Mouse (Mus musculus) embryonic stem cell, embryonic (primary cell): ENCODE measurements at regions not wholly inside any gene's neighbourhood (a gene's known extent, or its start where the extent isn't known, plus 50 kb on each side); places are given as distances from the start of the nearest gene placed in this dataset.

Experiments used
- CTCF ChIA-PET, 4 experiments: fragments of 300-600 bp in 2 of 4; fragments of 350-600 bp in 2 of 4; sonication (Branson Sonifier 250); formaldehyde crosslinking; loops; one replicate each; lab custom pipeline; 2022; ENCODE audit warnings: inconsistent platforms in 2 of 4; lab: Charles Lee
- POLR2A ChIA-PET, 4 experiments: fragments of 300-600 bp in 2 of 4; fragments of 350-600 bp in 2 of 4; sonication (Branson Sonifier 250); formaldehyde crosslinking; loops; one replicate each; lab custom pipeline; 2022; ENCODE audit warnings: antibody characterized with exemption in 4 of 4, inconsistent platforms in 1 of 4; lab: Charles Lee

DNA sequence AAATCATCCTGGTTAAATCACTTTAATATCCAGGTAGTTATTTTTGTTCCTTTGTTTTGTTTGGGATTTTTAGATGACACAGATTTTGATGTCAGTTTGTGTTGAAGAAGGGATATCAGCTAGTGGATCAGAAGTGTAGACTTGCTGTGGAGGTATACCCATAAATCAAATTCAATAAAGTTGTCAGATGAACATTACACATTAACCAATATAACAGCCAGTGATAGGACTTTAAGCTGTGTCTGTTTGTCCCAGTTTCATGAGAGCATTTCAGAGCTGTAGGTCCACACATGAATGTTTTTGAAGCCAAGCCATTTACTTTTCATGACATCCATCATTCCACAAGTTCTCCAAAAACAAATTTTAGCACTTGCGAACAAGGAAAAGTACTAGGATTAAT is 1037.7 kb upstream of the Cited2 start:
- ChIA-PET CTCF (no interaction called here), POLR2A (no interaction called here)

DNA sequence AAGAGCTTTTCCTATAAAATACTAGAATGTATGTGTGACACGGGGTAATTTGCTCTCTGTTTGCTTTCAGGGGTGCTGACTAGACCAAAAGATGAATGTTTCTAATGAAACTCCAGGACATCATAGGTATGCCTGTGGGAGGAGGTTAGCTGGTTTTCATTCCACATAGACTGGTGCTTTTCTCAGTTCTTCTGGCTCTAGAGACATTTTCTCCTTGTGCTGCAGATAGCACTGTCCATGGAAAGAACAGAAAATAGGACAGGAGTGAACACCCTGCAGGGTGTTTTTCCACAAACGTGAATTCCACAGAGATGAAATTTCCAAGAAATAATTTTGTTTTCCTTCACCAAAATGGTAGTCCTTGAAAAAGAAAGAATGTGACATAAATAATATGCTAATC is 1016.0 kb upstream of the Cited2 start:
- ChIA-PET POLR2A (no interaction called here), CTCF (no interaction called here)

GRCm38 (mm10) chr10:16713143-16713542 is 1009.9 kb upstream of the Cited2 start:
- CTCF ChIA-PET = no interaction called here

DNA sequence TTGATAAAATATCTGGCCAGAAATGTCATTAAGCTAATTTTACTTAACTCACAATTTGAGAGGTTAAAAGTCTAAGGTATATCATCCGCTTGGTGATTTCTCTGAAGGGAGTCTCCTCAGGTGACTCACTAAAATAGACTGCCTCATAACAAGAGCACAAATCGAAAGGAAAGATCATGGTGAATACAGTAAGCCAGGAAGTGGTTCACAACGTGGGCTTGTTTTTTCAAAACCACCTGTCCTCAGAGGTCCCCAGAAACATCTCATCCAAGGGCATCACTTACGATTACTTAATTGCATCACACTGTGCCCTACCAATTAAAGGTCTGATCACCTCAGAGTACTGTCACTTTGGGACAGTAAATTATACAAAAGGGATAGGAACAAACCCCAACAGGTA is 1009.0 kb upstream of the Cited2 start:
- ChIA-PET POLR2A (no interaction called here), CTCF (no interaction called here)

More at GRCm38 (mm10) chr10:16713143-16713542, 1009.9 kb upstream of the Cited2 start:
- POLR2A ChIA-PET = no interaction called here

GRCm38 (mm10) chr10:16714526-16714925 is 1008.5 kb upstream of the Cited2 start:
- CTCF ChIA-PET = no interaction called here
- POLR2A ChIA-PET = no interaction called here

DNA sequence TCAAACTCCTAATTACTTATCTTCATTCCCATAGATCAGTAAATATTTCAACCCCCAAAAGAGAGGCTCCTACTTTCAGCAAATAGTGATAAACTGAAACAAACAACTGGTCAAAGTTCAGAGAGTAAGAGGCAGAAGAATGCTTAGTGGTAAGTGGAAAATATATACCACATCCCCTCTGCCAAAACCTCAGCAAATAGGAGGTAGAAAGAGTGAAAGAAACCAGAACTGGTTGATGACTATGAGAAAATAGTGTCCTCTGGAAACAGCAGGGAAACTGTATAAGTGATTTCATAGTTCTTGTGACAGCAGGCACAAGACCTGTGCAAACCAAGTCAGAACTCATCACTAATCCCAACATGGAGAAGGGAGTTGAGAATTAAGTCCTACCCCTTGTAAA is 980.8 kb upstream of the Cited2 start:
- ChIA-PET CTCF (no interaction called here), POLR2A (no interaction called here)

GRCm38 (mm10) chr10:16751546-16751945 is 971.5 kb upstream of the Cited2 start:
- POLR2A ChIA-PET = no interaction called here
- CTCF ChIA-PET = interaction anchor here in 1 of 4 experiments (0.6 kb wide), 1 partner anchor 15 kb away, joined by 3 read pairs; no protein-coding TSS in a partner anchor

DNA sequence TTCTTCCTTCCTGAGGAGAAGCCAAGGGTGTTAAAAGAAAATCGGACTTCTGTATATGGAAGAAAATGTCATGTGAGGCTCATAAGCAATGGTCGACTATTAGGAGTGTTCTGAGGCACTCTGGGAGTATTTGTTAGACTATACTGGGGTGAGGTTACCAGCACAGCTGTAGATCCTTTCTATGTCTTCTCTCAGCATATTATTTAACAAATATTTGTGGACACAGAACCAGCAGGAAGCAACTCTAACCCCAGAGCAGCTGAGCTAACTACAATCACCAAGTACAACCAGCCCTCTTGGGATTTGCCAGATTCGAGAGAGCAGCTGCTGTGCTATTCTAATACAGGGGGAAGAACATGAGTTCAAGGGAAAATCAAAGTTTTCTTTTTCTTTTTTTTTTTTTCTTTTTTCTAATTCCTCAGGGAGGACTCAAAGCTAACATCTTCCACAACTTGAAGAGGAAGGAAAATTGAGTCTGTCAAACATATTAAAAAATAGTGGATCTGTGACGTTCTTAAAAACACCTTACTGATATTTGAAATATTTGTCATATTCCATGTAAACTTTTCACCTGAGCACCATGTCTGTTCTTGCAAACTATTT is 933.3 kb upstream of the Cited2 start:
- POLR2A ChIA-PET = no interaction called here
- CTCF ChIA-PET = no interaction called here

DNA sequence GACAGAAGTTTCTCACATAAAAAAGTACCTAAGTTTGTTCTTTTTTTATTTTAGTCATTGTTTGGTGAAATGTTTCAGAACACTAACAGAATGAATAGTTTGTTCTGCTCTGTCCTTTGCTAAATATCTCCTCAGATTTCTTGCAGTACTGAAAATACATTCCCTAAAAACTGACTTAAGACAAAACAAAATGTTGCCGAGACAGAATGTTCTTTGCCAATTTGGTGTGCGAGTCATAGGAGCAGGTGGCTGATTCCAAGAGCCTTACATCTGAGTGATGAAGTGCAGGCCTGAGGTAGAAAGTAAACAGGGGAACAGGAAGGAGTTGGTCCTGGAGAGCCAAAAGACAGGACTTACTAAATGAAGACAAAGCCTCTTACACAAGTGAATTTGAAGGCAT is 919.0 kb upstream of the Cited2 start:
- POLR2A ChIA-PET = no interaction called here

DNA sequence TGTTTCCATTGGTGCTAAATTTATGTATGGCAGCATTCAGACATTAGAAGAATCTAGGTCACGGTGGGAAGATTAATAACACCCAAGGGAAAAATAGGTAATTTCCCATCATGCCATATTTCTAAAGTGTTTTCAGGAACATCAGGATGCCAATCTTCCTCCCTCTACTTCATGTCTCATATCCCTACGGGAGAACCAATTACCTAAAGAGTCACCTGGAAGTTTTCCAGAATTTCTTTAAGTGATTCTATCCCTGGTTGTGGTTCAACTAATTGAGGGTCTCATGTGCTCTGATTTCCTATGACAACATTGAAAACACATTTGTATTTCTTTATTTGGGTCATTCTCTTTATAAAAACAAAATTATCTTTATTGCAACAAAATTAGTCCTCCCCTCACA is 912.3 kb upstream of the Cited2 start:
- ChIA-PET CTCF (no interaction called here), POLR2A (no interaction called here)

More for the DNA sequence above, 919.0 kb upstream of the Cited2 start:
- CTCF ChIA-PET = no interaction called here

DNA sequence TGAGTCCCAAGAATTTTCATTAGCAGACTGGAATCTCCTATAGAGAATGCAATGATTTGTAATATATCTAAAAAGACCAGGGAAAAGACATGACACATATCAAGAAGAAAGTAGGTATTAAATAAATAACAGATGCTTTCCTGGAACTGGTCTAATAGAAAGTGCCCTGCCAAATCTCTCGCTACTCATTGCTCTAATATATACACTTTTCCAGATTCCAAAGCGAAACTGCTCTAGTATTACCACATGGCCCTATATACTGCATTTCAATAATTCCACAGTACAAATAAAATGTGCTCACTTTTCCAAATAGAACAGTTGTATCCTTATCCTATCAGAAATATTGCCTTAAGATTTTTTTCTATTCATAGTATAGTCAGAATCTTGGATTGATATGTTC is 909.0 kb upstream of the Cited2 start:
- ChIA-PET POLR2A (no interaction called here), CTCF (no interaction called here)

GRCm38 (mm10) chr10:16861534-16861933 is 861.5 kb upstream of the Cited2 start:
- ChIA-PET POLR2A (interaction anchor here in 1 of 4 experiments (0.6 kb wide), 1 partner anchor 1272 kb away, joined by 7 read pairs; no protein-coding TSS in a partner anchor), CTCF (no interaction called here)

DNA sequence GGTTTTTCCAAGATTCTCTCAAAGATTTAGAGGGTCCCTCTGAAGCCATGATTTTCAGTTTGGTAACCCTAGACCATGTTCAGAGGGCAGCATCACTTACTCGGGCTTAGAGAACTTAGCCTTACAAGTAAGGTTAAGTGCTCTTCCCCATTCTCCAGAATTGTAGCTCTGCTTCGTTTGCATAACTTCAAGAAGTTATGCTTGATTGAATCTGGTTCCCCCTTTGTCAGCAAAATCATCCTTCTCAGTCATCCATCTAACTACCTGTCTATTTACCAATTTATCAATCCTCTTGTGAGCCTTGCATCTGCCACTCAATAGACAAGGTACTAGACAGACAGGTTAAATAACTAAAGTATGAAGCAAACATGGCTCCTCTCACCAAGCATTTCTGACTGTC is 856.1 kb upstream of the Cited2 start:
- ChIA-PET POLR2A (no interaction called here), CTCF (no interaction called here)

DNA sequence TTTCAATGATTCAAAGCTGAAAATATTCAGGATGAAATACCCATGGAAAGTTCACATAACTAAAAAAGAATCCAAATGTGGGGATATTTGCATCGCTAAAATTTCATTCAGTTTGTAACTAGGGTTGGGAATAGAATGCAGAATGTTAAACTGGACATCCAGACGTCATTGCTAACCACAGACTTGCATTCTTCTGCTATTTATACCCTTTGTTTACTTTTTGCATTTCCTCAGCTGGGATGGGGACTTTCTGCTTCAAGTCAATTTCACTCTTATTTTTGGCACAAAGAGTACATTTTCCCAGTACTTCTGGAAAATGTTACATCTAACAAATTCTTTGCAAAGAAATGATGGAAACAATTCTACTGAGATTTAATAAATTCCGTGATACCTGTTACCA is 848.9 kb upstream of the Cited2 start:
- ChIA-PET CTCF (no interaction called here), POLR2A (no interaction called here)

DNA sequence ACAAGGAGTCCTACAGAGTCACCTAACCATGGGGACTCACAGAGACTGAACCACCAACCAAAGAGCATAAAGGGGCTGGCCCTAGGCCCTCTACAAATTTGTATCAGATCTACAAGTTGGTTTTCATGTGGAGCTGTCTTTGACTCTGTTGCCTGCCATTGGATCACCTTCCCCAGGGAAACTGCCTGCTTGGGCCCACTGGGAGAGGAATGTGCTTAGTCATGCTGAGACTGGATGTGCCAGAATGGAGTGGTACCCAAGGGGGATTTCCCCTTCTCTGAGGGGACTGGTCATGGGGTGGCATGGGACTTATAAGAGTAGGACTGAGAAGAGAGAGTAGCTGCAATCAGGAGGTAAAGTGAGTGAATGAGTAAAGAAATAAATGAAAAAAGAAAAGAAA is 844.8 kb upstream of the Cited2 start:
- POLR2A ChIA-PET = no interaction called here
- CTCF ChIA-PET = no interaction called here

GRCm38 (mm10) chr10:16893316-16893715 is 829.7 kb upstream of the Cited2 start:
- ChIA-PET CTCF (no interaction called here), POLR2A (no interaction called here)

- POLR2A ChIA-PET = no interaction called here
- CTCF ChIA-PET = interaction anchor here in 2 of 4 experiments (0.6 to 0.7 kb wide), 4 partner anchors 17 to 122 kb away, joined by 3 to 8 read pairs (median 6); no protein-coding TSS in a partner anchor
These were observed 827.7 kb upstream of the Cited2 start for GRCm38 (mm10) chr10:16895332-16895731.

- ChIA-PET POLR2A (no interaction called here), CTCF (no interaction called here)
These were observed 800.1 kb upstream of the Cited2 start for GRCm38 (mm10) chr10:16922888-16923287.

DNA sequence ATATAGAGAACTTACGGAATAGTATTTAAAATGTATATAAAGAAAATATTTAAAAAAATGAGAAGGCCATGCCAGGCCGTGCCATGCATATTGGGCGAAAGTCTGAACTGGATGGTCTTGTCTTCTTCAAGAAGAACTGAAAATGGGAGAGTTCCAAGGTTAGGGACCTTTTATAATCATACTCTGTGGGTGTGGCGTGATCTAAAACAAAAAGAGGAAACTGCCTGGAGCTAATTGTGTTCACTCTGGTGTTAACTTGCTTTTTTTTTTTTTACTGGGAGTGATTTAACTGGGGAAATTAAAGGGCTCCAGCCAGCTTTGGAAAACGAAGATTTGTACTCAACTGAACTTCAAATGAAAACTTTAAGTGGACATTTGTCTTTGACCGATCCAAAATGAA is 799.2 kb upstream of the Cited2 start:
- CTCF ChIA-PET = no interaction called here
- POLR2A ChIA-PET = interaction anchor here in 1 of 4 experiments (0.7 kb wide), 1 partner anchor 1521 kb away, joined by 3 read pairs; no protein-coding TSS in a partner anchor

DNA sequence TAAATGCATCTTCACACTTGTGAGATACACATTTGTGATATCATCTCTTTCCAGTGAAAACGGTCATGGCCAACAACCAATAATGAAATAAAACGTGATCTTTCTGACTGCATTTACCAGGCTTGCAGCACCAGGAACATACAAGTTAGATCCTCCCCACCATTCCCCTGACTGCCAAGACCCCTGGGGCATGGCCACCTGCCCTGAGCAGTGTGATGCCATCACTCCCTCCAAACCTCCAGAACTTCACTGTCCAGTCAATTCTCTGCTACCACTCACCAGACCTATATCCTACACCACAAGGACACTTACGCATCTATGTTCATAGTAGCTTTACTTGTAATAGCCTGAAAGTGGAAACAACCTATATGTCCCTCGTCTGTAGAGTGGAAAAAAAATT is 785.3 kb upstream of the Cited2 start:
- CTCF ChIA-PET = no interaction called here
- POLR2A ChIA-PET = no interaction called here

- ChIA-PET POLR2A (no interaction called here), CTCF (no interaction called here)
These were observed 771.4 kb upstream of the Cited2 start for GRCm38 (mm10) chr10:16951636-16952035.

- ChIA-PET POLR2A (no interaction called here), CTCF (interaction anchor here in 1 of 4 experiments (0.6 kb wide), 1 partner anchor 110 kb away, joined by 3 read pairs; no protein-coding TSS in a partner anchor)
These were observed 762.0 kb upstream of the Cited2 start for GRCm38 (mm10) chr10:16960971-16961370.
